Mouse (Mus musculus): ENCODE results near the gene Scamp1.
"Not testable (repeated sequence)": the region's sequence is repeated elsewhere in the genome, so short reads cannot be mapped to it uniquely, and the experiment has no call there.

Gene Scamp1

DNA sequence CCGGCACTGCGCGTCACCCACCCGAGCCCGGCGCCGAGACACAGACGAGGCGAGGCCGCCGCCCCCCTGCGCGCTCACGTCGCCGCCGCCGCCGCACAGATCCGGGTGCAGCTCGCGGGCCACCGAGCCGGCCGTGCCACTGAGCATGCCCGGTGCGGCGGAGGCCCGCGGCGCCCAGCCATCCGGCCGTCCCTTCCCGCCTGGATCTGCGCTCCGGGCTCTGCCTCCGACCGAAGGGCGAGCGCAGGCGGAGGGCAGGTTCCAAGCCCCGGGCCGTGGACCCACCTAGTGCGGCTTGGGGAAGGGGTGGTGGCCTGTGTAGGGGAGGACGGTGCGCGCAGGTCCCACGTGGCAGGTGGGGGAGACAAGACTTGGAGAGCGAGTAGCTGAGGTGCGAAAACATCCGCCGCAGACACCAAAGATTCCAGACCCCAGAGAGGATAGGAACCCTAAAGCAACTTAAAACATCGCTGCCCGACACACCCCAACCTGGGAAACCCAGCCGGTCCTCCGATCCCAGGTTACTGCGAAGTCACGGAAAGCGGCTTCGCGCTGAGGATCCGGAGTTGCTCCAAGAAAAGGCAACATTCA, at the start of gene Scamp1:
Gene Scamp1 (minus strand): TSS at position 577 of the 591 bp plus-strand sequence.
- peak; percentile 91 for DNase-seq (ENCODE audit: extremely low read depth, insufficient read length, low spot score)

GRCm38 (mm10) chr13:94330392-94330979, 44.8 kb upstream of the Scamp1 start:
- no peak for DNase-seq (ENCODE audit: extremely low read depth, insufficient read length, low spot score)

- DNase-seq (ENCODE audit: extremely low read depth, insufficient read length, low spot score), result not testable (repeated sequence)
Observed at GRCm38 (mm10) chr13:94329005-94329404, 43.3 kb upstream of the Scamp1 start.

GRCm38 (mm10) chr13:94328063-94328462, 42.4 kb upstream of the Scamp1 start:
- no peak for DNase-seq (ENCODE audit: extremely low read depth, insufficient read length, low spot score)

GRCm38 (mm10) chr13:94322475-94322874, 36.8 kb upstream of the Scamp1 start:
- DNase-seq (ENCODE audit: extremely low read depth, insufficient read length, low spot score), result no peak

DNA sequence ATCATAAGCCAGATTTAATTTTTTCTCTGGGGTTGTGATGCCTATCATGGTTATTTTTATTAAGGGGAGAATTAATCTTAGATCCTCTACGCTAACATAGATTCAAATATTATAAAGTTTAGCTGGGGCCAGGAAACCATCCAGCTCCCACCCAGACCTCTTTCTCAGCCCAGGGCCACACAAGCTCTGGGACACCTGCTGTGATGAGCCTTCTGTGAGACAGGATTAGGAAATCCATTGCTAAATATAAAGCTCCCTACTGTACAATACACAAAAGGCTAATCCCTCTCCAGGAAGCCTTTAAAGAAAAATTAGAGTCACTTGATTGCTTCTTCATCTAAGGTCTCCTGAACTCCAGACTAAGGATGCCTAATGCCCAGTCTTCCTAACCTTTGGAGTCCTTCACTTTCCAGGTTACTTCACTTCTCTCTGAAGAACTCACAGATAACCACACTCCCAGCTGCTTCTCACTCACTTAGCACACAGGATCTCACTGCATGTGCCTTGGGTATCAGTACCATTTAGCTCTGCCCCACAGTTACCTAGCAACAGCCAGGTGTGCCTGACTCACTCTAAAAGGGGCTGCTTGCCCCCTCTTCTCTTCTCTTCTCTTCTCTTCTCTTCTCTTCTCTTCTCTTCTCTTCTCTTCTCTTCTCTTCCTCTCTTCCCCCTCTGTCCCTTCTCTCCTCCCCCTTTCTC, 35.6 kb upstream of the Scamp1 start:
- no peak for DNase-seq (ENCODE audit: extremely low read depth, insufficient read length, low spot score)

DNA sequence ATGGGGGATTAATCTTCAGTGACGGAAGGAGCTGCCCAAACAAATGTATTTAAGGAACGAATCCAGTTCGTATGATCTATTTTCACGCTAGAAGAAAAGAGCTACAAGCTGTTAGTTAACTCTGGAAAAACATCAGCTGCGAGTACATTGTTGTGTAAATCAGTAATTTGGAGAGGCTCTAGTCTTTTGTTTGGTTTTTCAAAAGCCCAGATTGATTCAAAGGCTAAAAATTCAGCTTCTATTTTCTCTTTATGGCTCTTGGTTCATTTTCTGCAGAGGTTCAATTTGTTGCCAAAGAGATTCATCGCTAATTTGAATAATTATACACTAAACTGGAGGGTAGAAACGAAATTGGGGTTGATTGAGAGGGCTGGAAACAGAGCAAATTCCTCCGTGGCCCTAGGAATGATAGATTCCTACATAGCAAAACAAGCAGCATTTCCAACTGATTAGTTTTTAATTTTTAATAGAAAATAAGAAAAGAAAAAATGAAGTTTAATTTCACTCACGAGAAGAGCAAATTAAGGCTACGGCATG, 31.4 kb upstream of the Scamp1 start:
- DNase-seq (ENCODE audit: extremely low read depth, insufficient read length, low spot score), result no peak

GRCm38 (mm10) chr13:94312812-94313211, 27.2 kb upstream of the Scamp1 start:
- not testable (repeated sequence) for DNase-seq (ENCODE audit: extremely low read depth, insufficient read length, low spot score)

DNA sequence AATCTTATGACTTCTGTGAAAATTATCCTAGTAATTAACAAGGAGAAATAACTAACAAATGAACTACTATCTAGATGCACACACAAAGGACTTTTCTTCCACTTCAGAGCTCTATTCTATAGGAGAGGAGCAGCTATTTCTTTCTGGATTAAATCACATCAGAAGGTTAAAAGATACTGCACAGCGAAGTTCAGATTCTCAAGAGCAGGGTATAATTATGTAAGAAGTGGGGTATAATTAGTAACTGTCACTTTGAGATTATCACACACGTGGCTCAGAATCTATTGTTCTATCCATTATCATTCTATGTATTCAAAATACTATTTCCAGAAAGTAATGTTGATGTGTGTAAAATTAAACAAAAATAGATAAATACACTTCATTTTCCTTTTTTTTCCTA, 22.6 kb upstream of the Scamp1 start:
- DNase-seq (ENCODE audit: extremely low read depth, insufficient read length, low spot score), result no peak

- no peak for DNase-seq (ENCODE audit: extremely low read depth, insufficient read length, low spot score)
Observed at GRCm38 (mm10) chr13:94307531-94307930, 21.9 kb upstream of the Scamp1 start.

DNA sequence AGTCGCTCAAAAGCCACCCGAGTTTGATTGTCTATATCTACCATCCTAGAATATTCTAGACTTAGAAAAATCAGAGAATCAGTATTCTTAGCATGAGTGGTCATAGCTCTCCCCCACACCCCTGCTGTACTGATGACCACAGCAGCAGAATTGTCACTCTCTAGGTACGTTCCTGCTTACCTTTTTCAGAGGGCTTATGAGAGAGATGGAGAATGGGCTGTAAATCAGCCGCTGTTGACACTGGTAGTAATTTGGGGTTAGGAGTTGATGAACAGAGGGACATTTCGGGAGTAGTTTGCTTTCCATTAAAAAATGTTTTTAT, 21.3 kb upstream of the Scamp1 start:
- no peak for DNase-seq (ENCODE audit: extremely low read depth, insufficient read length, low spot score)

GRCm38 (mm10) chr13:94306277-94306967, 20.8 kb upstream of the Scamp1 start:
- DNase-seq (ENCODE audit: extremely low read depth, insufficient read length, low spot score), result no peak

GRCm38 (mm10) chr13:94300946-94301538, 15.4 kb upstream of the Scamp1 start:
- no peak for DNase-seq (ENCODE audit: extremely low read depth, insufficient read length, low spot score)

DNA sequence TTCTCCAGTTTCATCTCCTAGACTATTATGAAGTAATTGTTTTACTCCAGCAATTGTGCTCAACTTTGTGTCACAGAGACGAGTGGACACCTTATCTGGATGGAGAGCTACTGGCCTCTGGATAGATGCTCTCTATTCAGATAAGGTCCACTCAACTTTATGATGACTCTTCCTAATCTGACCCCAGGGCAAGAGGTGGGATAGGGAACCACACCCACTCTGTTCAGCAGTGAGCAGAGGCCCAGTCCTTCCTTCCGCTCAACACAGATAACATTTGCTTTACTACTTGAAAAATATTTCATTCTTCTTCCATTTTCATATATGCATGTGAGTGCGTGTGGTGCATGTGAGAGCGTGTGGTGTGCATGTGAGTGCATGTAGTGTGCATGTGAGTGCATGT, 14.6 kb upstream of the Scamp1 start:
- DNase-seq (ENCODE audit: extremely low read depth, insufficient read length, low spot score), result no peak

GRCm38 (mm10) chr13:94298401-94298800, 12.7 kb upstream of the Scamp1 start:
- DNase-seq (ENCODE audit: extremely low read depth, insufficient read length, low spot score), result peak; percentile 68

- DNase-seq (ENCODE audit: extremely low read depth, insufficient read length, low spot score), result no peak
Observed at GRCm38 (mm10) chr13:94296371-94296770, 10.7 kb upstream of the Scamp1 start.

GRCm38 (mm10) chr13:94295922-94296321, 10.3 kb upstream of the Scamp1 start:
- DNase-seq (ENCODE audit: extremely low read depth, insufficient read length, low spot score), result no peak

- no peak for DNase-seq (ENCODE audit: extremely low read depth, insufficient read length, low spot score)
Observed at GRCm38 (mm10) chr13:94294886-94295285, 9.2 kb upstream of the Scamp1 start.

DNA sequence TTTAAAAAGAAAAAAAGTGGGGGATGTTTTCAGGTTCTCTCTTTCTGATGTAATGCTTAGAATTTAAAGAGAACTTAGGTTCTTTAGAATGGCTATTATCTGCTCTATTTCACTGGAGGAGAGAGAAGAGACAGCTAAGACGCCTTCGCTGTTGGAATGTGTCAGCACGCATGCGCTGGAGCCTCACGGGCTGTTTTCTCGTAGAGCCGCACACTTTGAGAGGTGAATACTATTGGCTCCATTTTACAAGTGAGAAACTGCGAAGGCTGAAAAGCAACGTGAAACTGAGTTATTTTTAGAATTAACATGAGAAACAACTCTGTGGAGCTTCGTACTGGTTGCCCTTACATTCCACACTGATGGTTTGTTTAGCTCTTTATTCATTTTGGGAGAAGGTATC, 8.3 kb upstream of the Scamp1 start:
- no peak for DNase-seq (ENCODE audit: extremely low read depth, insufficient read length, low spot score)

- no peak for DNase-seq (ENCODE audit: extremely low read depth, insufficient read length, low spot score)
Observed at GRCm38 (mm10) chr13:94286195-94286594, 538 bp upstream of the Scamp1 start.

Measured in 3134 (cell line).